Mouse (Mus musculus): ENCODE results near the gene Pla2g4e.

GRCm38 (mm10) chr2:120242791-120243467, 2.2 kb downstream of the Pla2g4e start:
- TF ChIP-seq CTCF (IDR thresholded peaks at IDR 0.05) (no peak), POLR2A (IDR thresholded peaks at IDR 0.05; ENCODE audit: insufficient read depth, low read depth, low read length) (no peak), EP300 (IDR thresholded peaks at IDR 0.05; ENCODE audit: insufficient read depth, low read depth, low read length) (no peak)

Data from heart, adult 2 months (tissue).